Mouse (Mus musculus) A20 (cell line): ENCODE data around the gene Uggt1.

ENCODE experiments used
- DNase-seq: peaks from one replicate; pipeline ENCODE4 v3.0.0-alpha.2; 2011; ENCODE audit warnings: low read depth, low spot score

The Uggt1 gene

DNA sequence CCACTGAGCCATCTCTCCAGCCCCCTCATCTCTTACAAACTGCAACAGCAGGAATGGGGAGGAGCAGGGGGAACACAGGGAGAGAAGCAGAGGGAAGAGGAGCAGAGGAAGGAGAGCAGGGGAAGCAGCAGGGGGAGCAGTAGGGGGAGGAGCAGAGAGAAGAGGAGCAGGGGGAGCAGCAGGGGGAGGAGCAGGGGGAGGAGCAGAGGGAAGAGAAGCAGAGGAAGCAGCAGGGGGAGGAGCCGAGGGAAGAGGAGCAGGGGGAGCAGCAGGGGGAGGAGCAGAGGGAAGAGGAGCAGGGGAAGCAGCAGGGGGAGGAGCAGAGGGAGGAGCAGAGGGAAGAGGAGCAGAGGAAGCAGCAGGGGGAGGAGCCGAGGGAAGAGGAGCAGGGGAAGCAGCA, 14.1 kb upstream of the Uggt1 start:
- DNase-seq: no peak

DNA sequence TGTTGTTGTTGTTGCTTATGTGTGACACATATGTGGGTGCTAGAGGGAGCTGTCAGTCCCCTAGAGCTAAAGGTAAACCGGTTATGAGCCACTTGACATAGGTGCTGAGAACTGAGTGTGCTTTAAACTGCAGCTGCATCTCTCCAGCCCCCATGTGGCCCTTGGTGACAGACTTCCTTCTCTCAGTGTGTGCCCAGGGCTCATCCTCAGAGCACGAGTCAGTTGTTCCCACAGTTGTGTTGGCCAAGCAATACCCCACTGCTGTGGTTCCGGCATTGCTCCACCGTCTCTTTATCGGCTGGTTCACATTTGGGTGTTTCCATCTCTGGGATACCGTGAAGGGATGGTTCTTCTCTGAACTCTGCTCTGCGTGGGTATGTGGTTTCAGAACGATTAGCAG, 12.8 kb upstream of the Uggt1 start:
- no peak for DNase-seq

DNA sequence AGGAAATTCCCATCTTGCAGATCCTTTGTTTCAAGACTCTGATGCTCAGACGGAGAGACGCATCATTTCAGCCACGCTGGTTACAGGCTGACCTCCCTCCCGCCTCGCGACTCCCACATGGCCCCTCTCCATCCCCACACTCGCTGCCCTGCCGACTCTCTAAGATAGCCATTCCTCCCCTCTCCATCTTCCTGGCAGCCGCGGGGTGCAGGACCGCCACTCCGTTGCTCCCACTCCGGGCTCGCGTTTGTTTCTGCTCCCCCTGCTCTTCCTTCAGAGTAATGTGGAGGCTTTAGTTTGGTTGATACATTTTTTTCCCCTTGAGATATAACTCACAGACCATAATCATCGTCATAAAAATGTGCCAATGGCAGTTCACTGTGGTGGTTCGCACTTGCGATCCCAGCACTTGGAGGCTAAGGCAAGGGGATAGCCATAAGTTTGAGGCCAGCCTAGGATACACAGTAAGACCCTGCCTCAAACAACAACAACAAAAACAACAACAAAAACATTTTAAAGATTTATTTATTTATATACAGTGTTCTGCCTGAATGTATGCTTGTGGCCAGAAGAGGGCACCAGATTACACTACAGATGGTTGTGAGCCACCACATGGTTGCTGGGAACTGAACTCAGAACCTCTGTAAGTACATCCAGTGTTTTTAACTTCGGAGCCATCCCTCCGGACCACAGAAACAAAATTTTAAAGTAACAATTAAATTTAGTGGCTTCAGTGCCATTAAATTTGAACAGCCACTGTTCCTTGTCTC, 11.5 kb upstream of the Uggt1 start:
- no peak for DNase-seq

DNA sequence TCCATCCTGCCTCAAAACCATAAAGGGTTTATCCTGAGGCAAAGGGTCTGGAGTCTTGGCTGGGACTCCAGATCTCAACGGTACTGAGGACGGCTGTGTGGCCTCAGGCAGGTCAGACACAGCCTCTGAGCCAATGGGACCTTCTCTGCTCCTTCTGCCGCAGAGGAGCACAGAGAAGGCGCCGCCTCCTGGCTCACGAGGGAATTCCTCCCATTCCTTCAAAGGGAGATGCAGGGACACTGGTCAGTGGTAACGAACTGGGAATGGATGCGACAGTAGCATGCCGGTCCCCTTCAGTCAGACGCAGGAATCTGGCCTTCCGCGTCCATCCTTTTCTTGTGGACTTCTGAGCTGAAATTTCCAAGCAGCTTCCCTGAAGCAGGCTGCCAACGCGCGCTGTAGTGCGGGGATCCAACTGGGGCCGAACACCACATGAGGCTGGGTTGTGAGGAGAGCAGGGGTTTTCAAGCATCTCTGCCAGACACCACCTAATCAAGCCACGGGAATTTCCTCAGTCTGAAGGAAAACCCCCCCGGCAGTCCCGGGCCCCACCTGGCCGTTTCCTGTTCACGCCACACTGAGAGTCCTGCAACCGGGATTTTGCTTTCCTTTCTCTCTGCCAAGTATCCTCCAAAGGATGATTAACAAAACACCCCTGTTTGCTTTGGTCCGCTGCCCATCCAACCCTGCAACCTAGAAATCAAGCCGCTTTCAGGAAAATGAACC, 10.3 kb upstream of the Uggt1 start:
- no peak for DNase-seq

DNA sequence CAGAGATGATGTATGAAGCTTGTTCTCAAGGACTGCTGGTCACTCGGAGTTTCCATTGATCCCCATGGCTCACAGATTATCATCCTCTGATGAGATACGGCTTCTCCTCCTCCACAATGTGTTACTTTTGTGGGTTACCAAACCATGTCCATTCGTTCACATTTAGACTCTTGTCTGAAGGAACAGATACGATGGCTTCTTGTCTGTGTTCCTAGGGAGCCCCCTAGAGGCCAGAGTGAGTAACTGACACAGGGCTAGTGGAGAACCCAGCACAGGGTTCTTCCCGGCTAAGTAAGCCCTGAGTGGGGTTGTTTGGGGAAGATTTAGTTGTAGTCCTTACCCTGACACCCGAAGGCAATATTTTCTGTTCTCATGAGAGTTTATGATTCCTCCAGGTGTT, 8.3 kb upstream of the Uggt1 start:
- DNase-seq: peak; percentile 83

DNA sequence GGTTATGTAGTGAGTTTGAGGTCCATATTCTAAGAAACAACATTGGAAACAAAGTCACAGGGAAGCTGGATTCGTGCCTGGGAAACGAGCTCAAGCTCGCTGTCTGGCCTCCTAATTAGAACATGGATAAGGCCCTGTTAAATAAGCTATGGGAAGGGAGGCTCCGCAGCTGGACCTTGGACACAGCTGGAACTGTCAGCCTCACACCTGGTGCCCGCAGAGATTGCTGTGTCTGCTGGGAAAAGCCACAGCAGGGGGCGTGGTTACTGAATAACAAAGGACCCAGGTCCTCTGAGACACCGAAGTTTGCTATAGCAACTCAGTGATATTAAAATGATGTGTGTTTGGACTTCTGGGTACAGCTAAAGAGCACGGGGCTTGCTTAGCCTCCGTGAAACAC, 6.9 kb upstream of the Uggt1 start:
- DNase-seq: no peak

DNA sequence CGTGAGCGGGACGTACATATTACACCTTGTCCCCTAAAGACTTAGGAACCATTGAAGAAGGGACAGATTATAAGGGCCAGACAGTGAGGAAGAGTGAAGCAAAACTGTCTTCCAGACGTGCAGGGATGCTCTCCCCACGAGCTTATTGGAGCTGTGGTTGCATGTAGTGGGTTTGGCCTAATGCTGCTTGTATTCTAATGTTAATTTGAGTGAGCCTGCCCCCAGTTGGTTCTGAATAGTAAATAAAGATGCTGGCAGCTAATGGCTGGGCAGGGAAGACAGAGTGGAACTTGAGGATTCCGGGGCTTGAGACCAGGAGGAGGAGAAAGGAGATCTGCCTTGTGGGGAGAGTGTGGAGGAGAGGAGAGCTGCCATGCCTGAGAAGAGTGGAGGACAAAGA, 2.2 kb upstream of the Uggt1 start:
- DNase-seq: no peak

DNA sequence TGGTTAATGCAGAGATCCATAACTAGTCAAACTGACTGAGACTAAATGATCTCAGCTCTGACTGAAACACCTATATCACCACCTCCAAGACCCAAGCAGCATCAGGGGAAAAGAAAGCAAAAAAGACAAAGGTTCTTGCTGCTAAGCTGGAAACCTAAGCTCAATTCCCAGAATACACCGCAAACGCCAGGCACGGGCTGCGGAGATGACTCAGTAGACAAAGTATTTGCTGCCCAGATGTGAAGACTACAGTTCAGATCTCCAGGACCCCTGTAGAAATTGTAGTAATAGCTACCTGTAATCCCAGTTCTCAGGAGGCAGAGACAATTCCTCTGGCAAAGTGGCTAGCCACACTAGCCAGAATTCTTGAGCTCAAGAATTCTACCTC, 302 bp upstream of the Uggt1 start:
- DNase-seq: no peak

DNA sequence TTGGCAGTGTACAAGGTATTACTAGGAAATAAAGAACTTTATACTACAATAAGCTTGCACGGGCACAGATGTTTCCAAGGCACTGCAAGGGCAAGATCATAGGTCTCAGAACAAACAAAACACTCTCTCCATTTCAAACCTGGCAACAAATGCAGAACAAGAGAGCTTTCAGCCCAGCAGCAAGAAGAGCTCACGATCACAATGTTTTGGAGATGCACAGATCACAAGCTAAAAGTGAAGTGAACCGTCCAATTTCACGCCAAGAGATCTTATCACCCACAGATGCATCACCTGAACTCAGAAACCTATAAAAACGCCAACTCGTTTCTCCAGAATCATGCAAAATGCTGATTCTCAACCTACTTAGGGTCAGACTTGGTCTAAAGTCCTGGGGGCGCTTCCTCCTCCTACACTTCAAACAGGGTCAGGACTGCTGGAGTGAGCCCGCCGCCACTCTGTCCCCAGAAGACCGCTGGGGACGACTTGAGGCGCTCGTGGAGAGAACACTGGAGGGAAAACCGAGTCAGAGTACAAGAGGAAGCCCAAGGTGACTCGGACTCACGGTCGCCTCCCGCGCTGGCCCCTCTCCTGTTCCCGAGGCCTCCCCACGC, 968 bp downstream of the Uggt1 start:
- no peak for DNase-seq

DNA sequence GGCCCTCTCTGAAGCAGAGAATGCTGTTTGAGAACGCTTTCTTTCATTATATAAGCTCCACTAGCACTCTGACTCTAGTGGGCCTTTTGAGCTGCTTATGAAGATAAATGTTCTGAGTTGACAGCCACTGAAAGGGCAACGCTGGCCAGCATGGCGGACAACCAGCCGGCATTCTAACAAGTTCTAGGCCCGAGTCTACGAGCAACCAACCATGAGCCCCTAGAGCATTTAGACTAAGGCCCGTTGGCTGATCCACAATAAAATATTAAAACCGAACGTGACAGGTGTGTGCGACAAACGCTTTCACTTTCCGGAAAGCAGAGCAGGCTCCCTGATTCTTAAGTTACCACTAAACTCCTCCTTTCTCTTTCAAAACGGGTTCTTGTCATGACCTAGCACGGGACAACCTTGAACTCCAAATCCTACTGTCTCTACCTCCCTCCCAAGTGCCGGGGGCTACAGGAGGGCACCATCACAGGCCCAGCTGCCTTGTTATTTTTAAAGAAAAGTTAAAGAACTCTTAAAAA, 2.6 kb downstream of the Uggt1 start:
- peak; percentile 72 for DNase-seq

DNA sequence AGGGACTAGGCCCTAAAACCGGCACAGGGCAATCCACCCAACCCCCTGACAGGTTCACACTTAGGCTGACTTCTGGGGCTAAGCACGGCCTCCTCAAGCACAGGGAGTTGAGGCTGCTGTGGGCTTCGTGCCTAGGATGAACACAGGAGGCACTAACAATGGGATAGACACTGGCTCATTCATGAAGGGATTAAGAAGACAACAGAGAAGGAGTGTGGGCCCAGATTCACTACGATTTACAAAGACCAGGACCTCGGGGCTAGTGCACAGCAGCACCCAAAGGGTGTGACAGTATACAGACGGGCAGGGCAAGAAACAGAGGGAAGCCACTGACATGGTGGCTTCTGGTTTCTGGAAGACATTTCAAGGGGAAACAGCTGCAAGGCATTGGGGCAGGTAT, 4.3 kb downstream of the Uggt1 start:
- DNase-seq: no peak

DNA sequence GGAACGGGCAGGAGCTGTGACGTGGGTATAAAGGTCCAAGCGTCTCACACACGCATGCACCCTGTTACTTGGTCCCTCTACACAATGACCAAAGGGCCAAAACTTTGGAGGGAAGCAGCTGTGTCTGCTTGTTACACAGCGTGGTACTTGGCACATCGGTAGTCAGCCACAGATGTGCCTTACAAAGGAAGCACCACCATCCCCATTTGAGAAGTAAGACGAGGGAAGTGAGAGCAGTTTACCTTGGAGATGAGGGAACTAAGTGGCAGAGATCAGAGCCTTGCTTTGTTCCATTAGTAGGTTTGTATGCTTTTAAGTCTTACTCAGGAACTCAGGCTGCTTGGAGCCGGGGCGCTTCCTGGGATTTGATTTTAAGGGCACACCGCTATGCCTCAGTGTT, 5.1 kb downstream of the Uggt1 start:
- peak; percentile 67 for DNase-seq

DNA sequence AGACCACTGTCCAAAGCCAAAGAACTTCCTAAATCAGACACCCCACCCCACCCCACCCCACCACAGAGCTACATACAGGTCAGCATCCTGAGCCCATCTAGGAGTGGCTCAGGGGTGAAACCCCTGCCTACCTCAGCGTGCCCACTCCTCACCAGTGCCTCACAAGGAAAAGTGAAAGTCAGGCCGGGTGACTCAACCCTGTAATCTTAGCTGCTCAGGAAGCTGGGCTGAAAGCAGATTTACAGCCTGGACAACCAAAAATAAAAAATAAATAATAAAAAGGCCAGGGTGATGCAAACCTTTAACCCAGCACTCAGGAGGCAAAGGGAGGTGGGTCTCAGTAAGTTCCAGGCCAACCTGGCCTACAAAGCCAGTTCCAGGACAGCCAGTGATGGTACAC, 8.7 kb downstream of the Uggt1 start:
- no peak for DNase-seq

DNA sequence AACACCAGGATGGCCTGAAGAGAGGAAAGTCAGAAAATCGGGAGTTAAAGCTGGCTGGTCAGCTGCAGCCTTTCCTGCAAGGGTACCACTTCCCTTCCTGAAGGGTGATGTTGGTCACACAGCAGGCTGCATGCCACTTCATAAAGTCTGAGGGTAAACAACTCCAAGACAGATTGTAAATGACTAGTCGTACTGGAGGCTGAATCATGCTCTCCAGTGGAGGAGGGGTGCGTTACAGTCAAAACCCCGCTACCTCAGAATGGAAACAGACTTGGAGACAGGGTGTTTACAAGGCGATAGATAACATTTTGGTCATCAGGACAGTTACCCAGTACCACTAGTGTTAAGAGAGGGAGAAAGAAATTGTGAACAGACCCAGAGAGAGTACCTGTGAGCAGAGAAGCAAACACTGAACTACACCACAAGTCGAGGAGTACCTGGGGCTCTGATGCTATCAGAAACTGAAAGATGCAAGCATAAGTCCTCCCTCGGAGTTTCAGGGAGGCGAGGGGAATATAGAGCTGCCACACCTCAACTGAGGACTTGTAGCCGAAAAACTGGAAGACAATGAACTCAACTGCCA, 9.4 kb downstream of the Uggt1 start:
- DNase-seq: no peak

DNA sequence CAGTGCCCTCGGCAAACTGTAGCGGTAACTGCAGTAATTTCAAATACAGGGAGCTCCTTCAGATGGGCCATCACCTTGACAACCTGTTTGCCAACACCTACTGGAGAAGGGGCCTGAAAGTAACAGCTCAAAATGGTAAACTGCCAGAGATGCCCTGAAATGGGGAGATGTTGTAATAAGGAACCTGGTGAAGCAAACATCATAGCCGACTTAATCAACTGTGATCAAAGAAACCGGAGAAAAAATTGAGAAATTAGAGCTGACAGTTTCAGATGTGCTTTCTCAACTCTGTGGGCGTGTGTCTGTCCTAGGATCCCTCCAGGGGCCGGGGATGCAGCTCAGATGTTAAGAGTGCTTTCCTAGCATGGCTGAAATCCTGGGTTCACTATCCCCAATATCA, 11.3 kb downstream of the Uggt1 start:
- no peak for DNase-seq

DNA sequence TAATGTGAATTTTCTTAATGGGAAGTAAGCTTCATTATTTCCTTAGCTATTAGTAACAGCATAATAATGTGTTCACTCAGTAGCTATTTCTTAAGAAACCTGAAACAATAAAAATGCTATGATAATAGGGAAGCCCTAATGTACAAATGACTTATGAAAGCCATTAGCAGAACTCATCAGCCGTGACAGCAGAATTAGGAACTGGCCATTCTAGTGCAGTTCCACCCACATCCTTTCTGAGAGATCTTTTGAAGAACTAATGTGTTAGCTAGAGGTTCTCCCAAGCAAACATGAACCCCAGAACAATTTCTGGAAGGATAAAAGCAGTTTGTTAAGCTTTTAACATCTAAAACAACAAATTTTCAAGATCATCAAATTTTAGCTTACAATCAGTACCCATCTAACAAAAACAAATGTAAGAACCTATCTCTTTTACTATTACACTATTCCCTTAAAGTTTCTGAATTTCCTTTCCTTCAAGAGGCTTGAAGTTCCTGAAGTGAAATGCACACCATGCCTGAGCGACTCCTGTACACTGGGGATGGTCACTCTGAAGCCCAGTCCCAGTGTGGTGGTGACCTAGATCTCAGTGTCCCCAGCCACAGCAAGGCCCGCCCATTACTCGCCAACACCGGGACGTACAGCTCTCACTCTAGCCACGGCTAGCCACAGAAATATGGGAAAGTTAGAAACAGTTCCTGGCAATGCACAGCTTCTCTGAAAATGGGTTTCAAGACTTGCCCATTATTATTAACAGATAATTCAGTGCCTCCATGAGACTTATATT, 13.4 kb downstream of the Uggt1 start:
- peak; percentile 66 for DNase-seq

DNA sequence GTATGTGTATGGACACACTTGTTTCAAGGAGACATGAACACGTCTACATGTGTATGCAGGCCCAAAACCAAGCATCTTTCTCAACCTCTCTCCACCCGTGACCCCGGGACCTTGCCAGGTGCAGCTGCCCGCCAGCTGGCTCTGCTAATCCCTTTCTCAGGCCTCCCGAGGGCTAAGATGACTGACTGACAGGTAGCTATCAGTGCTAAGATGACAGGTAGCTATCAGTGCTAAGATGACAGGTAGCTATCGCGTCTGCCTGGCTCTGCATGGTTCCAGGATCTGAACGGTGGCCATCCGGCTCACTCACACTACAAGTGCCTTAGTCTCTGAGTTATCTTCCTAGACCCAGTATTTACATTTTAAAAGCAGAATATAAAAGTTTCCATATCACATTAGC, 16.1 kb downstream of the Uggt1 start:
- no peak for DNase-seq

DNA sequence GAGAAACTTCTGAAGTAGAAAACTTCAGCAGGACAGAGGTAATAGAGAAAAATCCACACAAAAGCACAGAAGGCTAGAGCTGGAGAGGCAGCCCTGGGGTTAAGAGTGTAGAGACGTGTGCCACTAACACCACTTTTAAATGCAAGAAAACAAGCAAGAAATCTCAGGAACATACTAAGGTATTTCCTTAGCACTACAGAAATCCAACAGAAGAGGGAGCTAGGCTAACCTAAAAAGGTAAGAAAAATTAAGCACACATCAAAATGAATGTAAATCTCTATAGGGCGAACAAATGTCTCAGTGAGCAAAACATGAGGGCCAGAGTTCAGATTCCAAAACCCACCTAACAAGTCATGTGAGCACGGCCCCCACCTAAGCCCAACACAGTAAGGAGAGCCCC, 19.9 kb downstream of the Uggt1 start:
- DNase-seq: peak; percentile 41

DNA sequence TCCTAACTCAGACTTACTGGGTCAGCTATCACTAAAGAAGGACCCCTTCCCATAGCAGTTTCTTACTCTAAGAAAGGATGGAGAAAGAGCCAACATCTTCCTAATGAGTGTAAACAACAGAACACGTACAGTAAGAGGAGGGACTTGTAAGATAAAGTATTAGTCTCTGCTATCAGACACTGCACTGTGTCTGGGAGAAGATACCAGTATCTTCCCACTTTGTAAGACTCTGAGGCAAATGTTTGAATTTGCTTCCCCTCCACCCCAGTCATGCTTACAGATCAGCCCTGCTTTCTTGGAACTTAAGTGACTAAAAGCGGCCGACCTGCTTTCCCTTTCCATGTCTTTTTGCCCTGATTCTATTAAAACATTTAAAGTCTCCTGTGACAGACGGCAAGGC, 30.2 kb downstream of the Uggt1 start:
- DNase-seq: no peak

DNA sequence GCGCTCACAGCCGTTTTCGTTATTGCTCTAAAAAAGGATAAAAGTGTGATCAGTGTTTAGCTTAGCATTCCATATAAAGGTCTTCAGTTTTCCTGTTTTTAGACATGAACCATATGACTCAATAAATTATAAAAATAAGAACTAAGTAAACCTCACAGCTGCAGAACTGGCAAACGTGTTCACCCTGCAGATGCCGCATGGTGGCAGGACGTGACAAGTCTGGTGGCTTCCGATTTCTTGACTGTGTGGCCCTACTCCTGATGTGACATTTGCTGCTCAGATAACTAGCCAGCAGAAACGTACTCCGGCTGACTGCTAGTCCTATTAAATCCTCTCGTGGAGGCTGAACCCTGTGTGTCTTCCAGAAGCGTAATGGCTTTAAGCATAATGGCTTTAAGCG, 42.8 kb downstream of the Uggt1 start:
- no peak for DNase-seq

DNA sequence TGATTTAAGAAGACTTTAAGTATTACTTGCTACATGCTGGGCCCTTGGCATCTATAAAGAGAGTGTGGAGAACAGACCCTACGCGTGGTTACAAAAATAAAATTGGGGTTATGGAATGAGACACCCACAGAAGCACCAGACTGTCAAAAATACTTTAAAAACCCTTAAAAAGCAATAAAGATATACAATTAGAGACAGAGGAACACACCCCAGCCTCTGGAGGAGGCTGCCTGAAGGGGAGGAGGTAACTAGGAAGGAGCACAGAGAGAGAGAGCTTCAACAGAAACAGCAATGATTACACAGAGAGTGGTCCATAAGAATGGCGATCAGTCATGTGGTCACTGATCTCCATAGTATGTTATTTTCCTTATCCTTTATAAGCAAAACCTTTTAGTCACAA, 50.0 kb downstream of the Uggt1 start:
- no peak for DNase-seq

DNA sequence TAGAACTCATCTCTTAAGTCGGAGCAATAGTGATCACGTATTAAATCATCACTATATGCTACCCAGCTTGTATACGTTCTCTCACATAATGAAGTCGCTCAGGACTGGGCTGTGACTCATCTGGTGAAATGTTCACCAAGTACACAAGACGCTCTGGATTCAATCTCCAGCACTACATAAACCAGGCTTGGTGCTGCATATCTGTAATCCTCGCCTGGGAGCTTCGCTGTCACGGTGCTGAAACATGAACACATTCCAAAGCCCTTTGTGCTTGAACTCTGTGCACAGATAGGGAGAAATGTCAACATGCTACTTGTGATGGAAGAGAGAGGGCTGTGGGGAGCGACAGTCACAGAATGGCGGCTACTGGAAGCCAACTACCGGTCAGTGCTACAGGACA, 52.6 kb downstream of the Uggt1 start:
- DNase-seq: no peak
